Mouse (Mus musculus): ENCODE measurements around the gene Cks2.

GRCm38 (mm10) chr13:51642171-51642778, 2.8 kb upstream of the Cks2 start:
- TF ChIP-seq CTCF (IDR thresholded peaks at IDR 0.05; ENCODE audit: control insufficient read depth, insufficient read depth, low read length) = no peak
- TF ChIP-seq POLR2A (IDR thresholded peaks at IDR 0.05; ENCODE audit: borderline replicate concordance, control insufficient read depth, low read depth, low read length) = no peak

All from bone marrow, adult 2 months (tissue).